Mouse (Mus musculus): ENCODE measurements around the gene Vmn2r94. TPM values are rescaled to one million over a fixed set of nuclear protein-coding genes. Genes with fewer than 3 reads are reported as not detected.

Vmn2r94 gene
- not detected in 2 replicates for polyA plus RNA-seq (2015; fragmentation: Nextera tagmentation; extraction: Ambion mirVana)

DNA sequence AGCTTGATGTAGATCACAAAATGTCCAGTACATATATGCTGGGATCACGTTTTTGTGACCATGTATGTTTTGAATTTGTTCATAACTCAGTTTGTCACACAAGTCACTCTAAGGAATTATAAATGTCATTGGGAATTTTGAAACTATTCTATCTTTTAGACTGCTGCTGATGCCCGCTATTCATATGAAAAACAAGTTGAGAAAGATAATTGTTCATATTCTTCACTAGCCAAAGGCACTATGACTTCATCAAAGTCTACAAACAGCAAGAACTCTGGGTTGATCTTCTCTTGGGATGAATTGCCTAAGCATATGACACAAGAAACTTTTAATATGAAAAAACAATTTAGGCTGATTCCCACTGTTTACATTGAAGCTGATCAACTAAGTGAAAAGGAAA is at the start of gene Vmn2r94:
Vmn2r94 (minus strand) TSS at position 101 of the 400 bp plus-strand sequence.
- WGBS: 65% methylated on average over 2 of the region's 2 CpGs
- no peaks in the 10 kb centered on the region for H3K4me1 ChIP-seq

DNA sequence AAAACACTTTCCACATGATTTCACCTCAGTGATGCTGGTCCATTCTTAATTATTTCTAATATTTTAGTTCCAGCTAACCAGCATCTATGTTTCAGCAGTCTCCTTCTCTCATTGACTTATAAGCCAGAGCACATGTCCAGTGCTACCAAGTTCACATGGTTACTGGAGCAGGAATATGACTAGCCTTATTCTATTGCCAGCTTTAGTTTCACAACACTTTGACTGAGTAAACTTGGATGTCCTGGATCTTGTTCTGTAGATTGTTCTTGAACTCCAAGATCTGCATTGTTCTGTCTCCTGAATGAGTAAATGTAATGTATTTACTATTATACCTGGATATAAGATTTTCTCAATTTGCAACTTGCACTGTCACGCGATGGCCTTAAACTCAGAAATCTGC is 45.5 kb upstream of the Vmn2r94 start:
- 100% methylated on average over 2 of the region's 2 CpGs for WGBS
- Histone ChIP-seq H3K36me3 (no peaks in the 10 kb centered on the region), H3K4me3 (replicated peaks) (no peak overlapping the region), H3K4me1 (no peaks in the 10 kb centered on the region), H3K9ac (replicated peaks) (no peak overlapping the region), H3K27ac (replicated peaks) (no peak overlapping the region), H3K27me3 (replicated peaks) (no peaks in the 10 kb centered on the region), H3K4me2 (no peak overlapping the region), H3K9me3 (replicated peaks) (peaks cover 16% of the 10 kb centered on the region; the same call in 1 of the 2 replicates)
- ATAC-seq (ENCODE audit: low FRiP score): no peak

More for the DNA sequence above, at the start of gene Vmn2r94:
- H3K9me3 ChIP-seq (replicated peaks): peaks cover 6% of the 10 kb centered on the region; the same call in 1 of the 2 replicates
- no peak within 1 kb of the TSS for H3K27ac ChIP-seq (replicated peaks)
- H3K27me3 ChIP-seq (replicated peaks): no peaks in the 10 kb centered on the region
- no peak for ATAC-seq (ENCODE audit: low FRiP score)
- H3K4me2 ChIP-seq: no peak within 1 kb of the TSS
- H3K9ac ChIP-seq (replicated peaks): no peak within 1 kb of the TSS
- no peaks in the 10 kb centered on the region for H3K36me3 ChIP-seq
- no peak within 1 kb of the TSS for H3K4me3 ChIP-seq (replicated peaks)

DNA sequence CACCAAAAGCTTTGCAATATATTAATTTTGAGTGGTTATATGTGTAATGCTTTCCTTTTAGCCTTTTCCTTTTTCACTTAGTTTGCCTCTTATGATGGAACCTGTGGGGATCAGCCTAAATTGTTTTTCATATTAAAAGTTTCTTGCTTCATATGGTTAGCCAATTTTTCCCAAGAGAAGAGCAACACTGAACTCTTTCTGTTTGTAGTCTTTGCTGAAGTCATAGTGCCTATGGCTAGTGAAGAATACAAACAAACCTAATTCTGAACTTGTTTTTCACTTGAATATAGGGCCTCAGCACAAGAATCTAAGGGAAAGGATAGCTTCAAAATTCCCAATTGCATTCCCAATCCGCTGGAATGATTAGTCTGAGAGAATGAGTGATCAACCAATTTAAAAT is 20.2 kb upstream of the Vmn2r94 start, which contains the start of gene Vmn2r93:
Vmn2r93 (plus strand) TSS at position 301 of the 400 bp plus-strand sequence.
- ATAC-seq (ENCODE audit: low FRiP score): no peak
- Histone ChIP-seq H3K4me1 (no peaks in the 10 kb centered on the region), H3K36me3 (no peaks in the 10 kb centered on the region), H3K9me3 (replicated peaks) (peaks cover 3% of the 10 kb centered on the region; the same call in 1 of the 2 replicates), H3K4me2 (no peak within 1 kb of the TSS), H3K4me3 (replicated peaks) (no peak within 1 kb of the TSS), H3K27me3 (replicated peaks) (no peaks in the 10 kb centered on the region), H3K27ac (replicated peaks) (no peak within 1 kb of the TSS), H3K9ac (replicated peaks) (no peak within 1 kb of the TSS)
- 39% methylated on average over 1 of the region's 1 CpGs for WGBS

DNA sequence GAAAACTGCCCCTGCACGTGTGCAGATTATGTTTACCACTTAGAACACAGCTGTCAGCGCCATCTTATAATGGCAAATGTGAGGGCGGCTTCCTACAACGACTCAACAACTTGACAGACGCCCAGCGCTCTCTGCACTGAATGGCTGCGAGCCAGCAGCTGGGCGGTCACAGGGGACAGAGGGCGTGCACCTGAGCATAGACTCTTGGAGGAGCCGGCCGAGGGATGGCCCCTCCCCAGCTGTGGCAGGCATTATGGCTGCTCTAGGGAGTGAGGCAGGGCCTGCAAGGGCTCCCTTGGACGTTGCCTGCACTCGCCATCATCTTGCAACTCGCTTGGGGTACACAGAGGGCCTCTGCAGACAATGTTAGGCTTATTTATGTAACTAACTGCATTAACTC is 40.6 kb downstream of the Vmn2r94 start:
- no peaks in the 10 kb centered on the region for H3K36me3 ChIP-seq
- 82% methylated on average over 14 of the region's 14 CpGs for WGBS
- H3K27me3 ChIP-seq (replicated peaks): no peaks in the 10 kb centered on the region
- 0 out of 2 replicates have a peak, but pooled peaks cover 2% of the 10 kb centered on the region for H3K9me3 ChIP-seq (replicated peaks)
- no peak overlapping the region for H3K27ac ChIP-seq (replicated peaks)
- ATAC-seq (ENCODE audit: low FRiP score): no peak
- no peaks in the 10 kb centered on the region for H3K4me1 ChIP-seq
- H3K4me2 ChIP-seq: no peak overlapping the region
- no peak overlapping the region for H3K9ac ChIP-seq (replicated peaks)
- no peak overlapping the region for H3K4me3 ChIP-seq (replicated peaks)

DNA sequence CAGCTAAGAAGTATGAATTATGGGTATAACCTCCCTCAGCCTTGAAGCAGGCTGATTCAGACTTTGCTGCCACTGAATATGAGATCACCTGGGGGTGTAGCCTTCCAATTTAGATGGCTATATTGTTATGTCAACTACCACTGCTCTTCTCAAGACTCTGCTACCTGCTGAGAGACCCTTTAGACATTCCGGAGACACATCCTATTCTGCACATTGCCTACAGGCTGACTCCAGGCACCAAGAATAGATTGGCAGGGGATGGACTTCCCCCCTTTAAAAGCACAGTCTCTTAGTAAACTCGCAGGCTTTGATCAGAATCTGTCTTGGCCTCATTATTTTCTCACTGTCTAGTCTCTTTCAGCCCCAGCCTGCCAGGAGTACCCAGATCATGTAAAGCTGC is 45.6 kb downstream of the Vmn2r94 start:
- no peak overlapping the region for H3K27ac ChIP-seq (replicated peaks)
- H3K4me2 ChIP-seq: no peak overlapping the region
- no peaks in the 10 kb centered on the region for H3K4me1 ChIP-seq
- H3K27me3 ChIP-seq (replicated peaks): no peaks in the 10 kb centered on the region
- 0 out of 2 replicates have a peak, but pooled peaks cover 3% of the 10 kb centered on the region for H3K9me3 ChIP-seq (replicated peaks)
- no peak for ATAC-seq (ENCODE audit: low FRiP score)
- H3K4me3 ChIP-seq (replicated peaks): no peak overlapping the region
- 71% methylated on average over 2 of the region's 2 CpGs for WGBS
- H3K36me3 ChIP-seq: no peaks in the 10 kb centered on the region
- H3K9ac ChIP-seq (replicated peaks): no peak overlapping the region

DNA sequence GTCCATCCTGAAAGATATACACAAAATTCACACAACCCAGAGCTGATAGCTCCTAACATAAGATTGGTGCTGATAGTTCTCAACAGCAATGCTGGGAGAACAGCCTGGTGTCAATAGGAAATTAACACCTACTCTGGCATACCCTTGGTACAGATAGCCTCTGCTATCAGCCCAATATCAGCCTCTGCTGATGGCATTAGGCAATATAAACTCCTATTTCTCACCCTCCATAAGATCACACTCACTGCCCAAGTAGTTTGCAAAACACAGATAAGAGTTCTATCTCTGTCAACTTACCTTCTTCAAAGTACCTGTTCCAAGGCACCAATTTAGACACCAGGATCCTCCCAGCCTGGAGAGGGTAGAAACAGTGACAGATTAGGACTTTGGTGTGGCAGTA is 56.3 kb downstream of the Vmn2r94 start:
- Histone ChIP-seq H3K4me1 (no peaks in the 10 kb centered on the region), H3K27me3 (replicated peaks) (no peaks in the 10 kb centered on the region), H3K9ac (replicated peaks) (no peak overlapping the region), H3K36me3 (no peaks in the 10 kb centered on the region), H3K9me3 (replicated peaks) (peaks cover 9% of the 10 kb centered on the region; the same call in 1 of the 2 replicates), H3K4me2 (no peak overlapping the region), H3K4me3 (replicated peaks) (no peak overlapping the region), H3K27ac (replicated peaks) (no peak overlapping the region)
- no peak for ATAC-seq (ENCODE audit: low FRiP score)

Other genes with a start within 250 kb of the Vmn2r94 start
- gene Vmn2r124, start 228.3 kb downstream of the Vmn2r94 start, polyA plus RNA-seq (2015; fragmentation: Nextera tagmentation; extraction: Ambion mirVana): 0.03 TPM in 1 of 2 replicates, not detected in the other
- gene Vmn2r91, start 192.7 kb downstream of the Vmn2r94 start, polyA plus RNA-seq (2015; fragmentation: Nextera tagmentation; extraction: Ambion mirVana): not detected in 2 replicates
- not detected in 2 replicates for gene Vmn2r92, start 125.9 kb downstream of the Vmn2r94 start, polyA plus RNA-seq (2015; fragmentation: Nextera tagmentation; extraction: Ambion mirVana)
- gene Vmn2r93, start 20.3 kb upstream of the Vmn2r94 start, polyA plus RNA-seq (2015; fragmentation: Nextera tagmentation; extraction: Ambion mirVana): not detected in 2 replicates
- gene Vmn2r95, start 146.3 kb upstream of the Vmn2r94 start, polyA plus RNA-seq (2015; fragmentation: Nextera tagmentation; extraction: Ambion mirVana): not detected in 2 replicates